Mouse (Mus musculus) left cerebral cortex, adult 18-20 months (tissue): ENCODE data around the gene Poc1a. TPM values are rescaled to one million over a fixed set of nuclear protein-coding genes. Genes with fewer than 3 reads are reported as not detected.

Source experiments
- DNase-seq, 2 experiments: peaks; one replicate each; pipeline ENCODE4 v3.0.0; 2021 to 2022; ENCODE audit warnings: low spot score in 2 of 2, mixed read lengths in 1 of 2
- long read RNA-seq, 2 experiments: library from polyadenylated mRNA; stranded (forward); transcript quantifications; one replicate each; pipeline ENCODE4 v2.0.0; 2021
- total RNA-seq, 2 experiments: library from RNA; stranded (reverse); gene quantifications; 2 replicates each; pipeline ENCODE4 v1.2.3; 2021

Gene Poc1a
- total RNA-seq = 10 to 100 TPM; 14.8 to 16.1 TPM
- long read RNA-seq, experiment 1, partial matches to known transcripts = 0 of 11 reads
- long read RNA-seq, experiment 1, other reads (novel, unspliced or antisense) = 4 of 11 reads
- long read RNA-seq, experiment 2, partial matches to known transcripts = 0 of 10 reads
- long read RNA-seq, experiment 2, other reads (novel, unspliced or antisense) = 5 of 10 reads

- DNase-seq = peak; percentile 90 to 91
These were observed at the start of gene Poc1a for GRCm38 (mm10) chr9:106280808-106281544. Gene Poc1a, plus strand, starts transcription at chr9:106281061.

- no peak for DNase-seq
These were observed 49.6 kb upstream of the Poc1a start for GRCm38 (mm10) chr9:106231220-106231619.

DNA sequence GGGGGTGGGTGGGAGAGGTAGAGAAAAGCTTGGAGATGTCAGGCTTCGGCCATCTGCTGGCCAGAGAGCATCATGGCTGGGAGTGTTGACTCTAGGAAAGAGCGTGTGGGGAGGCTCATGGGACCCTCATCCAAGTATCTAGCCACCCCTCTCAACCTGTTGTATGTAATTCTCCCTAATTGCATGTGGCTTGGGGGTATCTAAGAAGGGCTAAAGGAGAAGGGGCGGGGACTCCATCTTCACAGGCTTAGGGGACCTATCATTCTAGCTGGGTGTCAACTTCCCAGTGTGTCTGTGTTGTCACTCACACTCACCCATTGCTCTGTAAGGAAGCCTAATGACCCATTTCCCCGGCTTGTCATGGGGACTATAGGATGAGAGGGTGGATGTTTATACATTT is 49.0 kb upstream of the Poc1a start:
- DNase-seq = no peak

DNA sequence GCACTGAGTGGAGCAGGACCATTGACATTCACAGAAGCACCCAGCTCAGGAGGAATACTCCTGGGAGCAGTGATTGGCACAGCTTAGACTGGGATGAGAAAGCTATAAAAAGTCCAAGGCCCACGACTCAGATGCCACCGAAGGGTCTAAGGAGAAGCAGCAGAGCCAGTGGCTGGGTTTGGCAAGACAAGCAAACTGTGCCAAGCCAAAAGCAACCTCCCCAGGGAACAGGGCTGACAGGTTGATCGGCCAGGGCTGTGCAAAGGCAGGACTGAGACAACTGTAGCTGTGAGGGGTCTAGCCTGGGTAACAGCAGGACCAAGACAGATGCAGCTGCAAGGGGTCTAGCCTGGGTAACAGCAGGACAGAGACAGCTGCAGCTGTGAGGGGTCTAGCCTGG is 47.9 kb upstream of the Poc1a start:
- no peak for DNase-seq

DNA sequence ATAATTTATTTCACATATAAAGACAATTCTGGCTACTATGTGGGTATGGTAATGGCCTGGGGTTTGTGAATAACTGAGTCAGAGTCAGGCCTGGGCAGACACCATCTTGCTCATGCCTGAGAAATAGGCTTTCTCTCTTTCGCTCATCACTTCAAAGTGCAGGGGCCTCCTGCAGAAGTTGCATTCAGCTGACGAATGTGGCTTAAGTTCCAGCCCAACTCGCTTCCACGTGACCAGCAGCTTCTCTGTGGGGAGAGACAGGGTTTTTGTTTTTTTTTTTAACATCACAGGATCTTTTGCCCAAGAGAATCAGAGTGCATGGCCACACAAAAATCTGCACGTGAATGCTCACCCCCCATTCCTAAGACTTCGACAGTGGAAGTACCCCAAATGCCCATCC is 46.9 kb upstream of the Poc1a start:
- DNase-seq = no peak

DNA sequence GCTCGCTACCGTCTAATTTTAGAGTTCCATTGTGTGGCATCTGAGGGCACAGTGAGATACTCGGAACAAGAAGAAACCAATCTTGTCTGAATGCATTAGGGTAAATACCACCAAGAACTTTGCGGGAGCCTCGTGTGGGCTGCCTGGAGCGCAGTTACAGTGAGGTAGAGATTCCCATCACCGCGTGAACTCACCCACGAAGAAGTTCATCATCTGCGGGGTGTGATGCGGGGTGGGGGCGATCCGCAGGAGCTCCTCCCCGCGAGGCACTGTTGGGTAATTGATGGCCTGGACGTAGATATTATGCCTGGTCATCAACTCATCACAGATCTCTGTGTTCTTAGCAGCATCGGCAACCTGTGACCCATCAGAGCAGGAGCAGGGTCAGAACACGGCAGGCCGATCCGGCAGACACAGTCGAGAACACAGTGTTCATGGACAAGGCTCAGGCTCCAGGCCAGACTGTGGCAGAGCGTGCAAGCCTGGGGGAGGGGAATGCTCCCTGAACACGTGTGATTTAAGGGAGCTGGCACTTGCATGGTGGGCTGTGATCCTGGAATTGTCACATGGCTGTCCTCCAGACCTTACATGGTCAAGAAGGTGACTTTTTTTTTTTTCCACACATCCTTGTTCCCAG is 45.5 kb upstream of the Poc1a start:
- DNase-seq = no peak

DNA sequence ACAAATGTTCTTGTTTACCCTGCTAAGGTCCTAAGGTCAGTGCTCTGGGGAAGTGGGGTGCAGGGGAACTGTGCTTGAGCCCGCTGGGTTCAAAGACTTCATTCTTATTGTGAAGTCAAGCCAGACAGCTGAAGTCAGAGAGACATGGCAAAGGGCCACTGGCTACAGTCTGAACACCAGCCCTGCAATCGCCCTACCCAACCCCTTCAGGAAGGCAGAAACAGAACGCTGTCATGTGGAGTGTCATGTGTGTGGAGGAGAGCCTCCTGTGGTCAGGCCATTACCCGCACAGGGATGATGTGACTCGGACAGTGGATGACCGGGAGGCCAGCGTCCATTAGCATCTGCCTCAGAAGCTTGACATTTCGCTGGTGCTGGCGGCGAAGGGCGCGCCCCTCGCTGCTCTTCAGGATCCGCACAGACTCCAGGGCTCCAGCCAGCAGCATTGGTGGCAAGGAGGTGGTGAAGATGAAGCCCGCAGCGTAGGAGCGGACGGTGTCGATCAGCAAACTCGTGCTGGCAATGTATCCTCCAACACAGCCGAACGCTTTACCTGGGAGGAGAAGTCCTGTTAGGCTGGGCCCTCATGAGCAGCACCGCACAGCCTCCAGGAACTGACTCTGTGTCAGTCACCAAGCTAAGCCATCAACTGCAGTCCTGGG is 44.6 kb upstream of the Poc1a start:
- DNase-seq = no peak

DNA sequence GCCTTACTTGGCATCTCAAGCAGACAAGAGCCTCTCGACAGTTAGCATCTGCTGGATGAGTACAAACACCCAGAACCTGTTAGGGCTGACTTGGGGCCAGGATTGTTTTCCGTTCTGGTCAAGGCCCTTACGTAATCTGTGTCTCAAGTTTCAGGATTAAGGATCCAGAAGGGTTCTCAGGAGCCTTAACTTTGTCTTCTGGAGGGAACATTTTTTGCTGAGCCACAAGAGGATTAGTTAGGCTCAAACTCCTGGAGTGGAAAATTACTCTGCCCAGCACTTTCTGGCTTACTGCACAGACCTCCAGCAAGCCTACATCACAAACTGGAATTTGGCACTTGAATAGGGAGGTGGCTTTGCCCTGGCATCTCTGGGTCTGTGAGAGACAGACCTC is 44.0 kb upstream of the Poc1a start:
- DNase-seq = no peak

DNA sequence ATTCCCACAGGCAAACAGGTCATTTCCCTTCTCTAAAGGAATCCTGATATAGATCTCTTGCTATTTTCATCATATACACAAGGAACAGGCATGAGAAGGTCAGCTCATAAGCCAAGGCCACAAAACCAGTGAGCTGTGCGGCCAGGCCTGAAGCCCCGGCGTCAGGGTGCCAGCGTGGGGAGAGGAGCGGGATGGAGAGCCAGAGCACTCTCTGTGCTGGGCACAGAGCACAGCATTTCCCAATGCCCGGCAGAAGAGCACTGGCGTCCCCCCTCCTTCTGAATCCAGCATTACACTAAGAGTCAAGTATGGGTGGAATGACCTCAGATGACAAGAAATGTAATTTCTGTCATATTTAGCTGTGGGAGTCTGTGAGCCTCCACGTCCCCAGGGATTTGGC is 43.5 kb upstream of the Poc1a start:
- no peak for DNase-seq

DNA sequence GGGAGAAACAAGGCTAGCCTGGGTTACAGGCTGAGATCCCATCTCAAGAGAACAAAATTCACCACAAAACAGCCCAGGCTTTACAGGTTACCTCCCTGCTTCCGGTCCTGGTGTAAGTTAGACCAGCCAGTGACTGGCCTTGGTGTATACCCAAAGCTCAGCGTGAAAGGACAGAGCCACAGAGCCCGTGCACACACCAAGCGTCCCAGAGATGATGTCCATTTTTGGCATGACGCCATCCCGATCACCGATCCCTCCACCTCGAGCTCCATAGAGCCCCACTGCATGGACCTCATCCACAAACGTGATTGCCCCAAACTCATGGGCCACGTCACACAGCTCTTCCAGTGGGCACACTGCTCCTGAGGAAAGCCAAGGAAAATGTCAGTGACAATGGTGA is 43.0 kb upstream of the Poc1a start:
- no peak for DNase-seq

GRCm38 (mm10) chr9:106241541-106242164 is 39.2 kb upstream of the Poc1a start:
- no peak for DNase-seq

- DNase-seq = no peak
These were observed 37.9 kb upstream of the Poc1a start for GRCm38 (mm10) chr9:106242813-106243488.

GRCm38 (mm10) chr9:106249550-106249949 is 31.3 kb upstream of the Poc1a start:
- no peak for DNase-seq

DNA sequence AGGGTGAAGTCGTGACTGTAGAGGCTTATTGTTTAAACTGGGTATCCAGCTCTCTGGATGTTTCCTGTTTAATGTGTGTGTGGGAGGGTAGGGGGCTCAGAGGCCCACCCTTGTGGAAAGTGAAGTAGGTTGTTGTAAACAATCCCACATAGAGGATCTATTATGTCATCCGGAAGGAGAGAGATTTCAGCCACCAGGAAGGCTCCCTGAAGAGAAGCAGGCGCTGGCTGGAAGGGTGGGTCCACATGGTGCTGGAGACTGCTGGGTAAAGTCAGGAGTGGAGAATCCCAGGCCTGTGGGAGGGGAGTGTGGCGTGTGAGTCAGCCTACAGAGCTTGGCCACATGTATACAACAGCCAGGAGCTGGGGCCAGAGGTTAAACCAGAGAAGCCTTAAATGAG is 30.6 kb upstream of the Poc1a start:
- DNase-seq = no peak

DNA sequence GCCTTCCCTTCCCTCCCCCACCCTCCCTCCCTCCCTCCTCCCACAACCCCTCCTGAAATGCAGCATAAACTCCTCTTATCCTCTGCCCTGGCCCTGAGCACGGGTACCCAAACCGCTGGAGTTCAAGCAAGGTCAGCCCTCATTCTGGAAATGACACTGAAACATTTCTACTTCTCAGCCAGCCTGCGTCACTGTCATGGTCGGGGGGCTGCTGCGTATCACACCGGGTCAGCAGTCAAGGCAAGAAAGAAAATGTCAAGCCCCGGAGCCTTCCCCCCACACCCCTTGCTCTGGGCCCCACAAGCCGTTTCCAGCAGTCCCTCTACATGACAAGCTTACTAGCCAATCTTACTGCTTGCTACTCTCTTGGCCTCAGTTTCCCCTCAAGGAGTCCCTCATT is 29.8 kb upstream of the Poc1a start:
- DNase-seq = no peak

- DNase-seq = no peak
These were observed 26.9 kb upstream of the Poc1a start for GRCm38 (mm10) chr9:106254001-106254400.

DNA sequence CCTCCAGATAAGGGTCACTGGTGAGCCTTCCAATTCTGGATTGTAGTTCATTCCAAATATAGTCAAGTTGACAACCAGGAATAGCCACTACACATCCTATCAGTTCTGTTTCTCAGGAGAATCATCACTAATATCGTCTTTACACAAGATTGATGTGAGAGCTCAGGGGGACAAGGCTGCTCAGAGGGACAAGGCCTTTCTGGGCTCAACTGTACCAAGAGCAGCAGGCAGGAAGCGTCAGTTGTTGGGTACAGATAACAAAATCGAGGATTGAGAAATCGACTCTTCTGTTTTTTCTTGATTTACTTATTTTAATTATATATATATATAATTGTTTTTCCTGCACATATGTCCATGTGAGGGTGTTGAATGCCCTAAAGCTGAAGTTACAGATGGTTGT is 22.4 kb upstream of the Poc1a start:
- no peak for DNase-seq

DNA sequence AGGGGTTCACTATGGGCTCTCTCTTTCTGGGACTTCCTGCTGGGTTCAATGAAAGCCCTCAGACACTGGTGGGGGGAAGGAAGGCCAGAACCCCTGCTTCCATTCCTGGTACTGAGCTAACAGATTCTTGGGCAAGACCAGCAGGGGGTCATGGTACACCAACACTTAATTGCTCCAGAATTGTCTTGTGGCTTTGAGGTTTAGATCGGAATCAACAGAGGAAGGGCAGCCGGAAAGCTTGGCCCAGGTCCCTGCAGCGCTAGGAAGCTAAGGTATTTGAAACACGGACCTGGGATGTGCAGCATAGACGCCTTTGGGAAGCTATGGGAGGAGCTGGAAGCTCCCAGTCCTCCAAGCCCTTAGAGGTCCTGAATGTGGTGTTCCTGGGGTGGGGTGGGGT is 21.9 kb upstream of the Poc1a start:
- DNase-seq = no peak

DNA sequence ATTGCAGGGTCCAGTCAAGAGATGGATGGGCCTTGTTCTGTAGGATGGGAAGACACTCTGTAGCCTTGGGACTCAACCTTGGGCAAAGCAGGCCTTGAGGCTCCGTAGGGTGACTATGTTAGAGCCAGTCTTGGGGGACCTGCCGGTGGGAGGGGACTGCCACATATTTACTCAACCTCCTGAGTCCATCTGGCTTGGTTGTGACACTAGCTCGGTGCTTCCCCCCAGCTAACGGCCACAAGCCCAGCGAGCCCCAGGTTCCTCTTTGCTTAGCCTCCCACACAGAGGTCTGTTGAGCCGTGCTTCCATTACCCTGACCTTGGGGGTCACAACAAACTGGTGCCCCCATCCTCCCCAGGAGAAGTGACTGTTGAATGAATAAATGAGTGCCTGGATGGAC is 19.8 kb upstream of the Poc1a start:
- DNase-seq = no peak

DNA sequence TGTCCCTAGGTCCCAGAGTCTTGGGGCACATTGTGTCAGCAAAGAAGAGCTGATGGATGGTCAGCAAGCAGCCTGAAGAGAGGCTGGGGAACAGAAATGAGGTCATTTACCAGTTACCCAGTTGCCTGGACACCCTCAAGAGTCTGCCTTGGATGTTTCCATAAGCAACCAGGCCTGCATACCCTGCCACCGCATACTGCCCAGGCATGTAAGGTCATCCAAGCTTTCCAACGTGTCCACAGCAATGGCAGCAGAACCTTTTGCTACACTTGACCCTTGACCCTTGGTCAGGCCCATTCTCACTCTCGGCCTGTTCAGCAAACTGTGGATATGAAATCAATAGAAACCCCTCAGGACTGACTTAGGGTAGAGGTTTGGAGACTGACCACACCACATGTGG is 19.4 kb upstream of the Poc1a start:
- no peak for DNase-seq

DNA sequence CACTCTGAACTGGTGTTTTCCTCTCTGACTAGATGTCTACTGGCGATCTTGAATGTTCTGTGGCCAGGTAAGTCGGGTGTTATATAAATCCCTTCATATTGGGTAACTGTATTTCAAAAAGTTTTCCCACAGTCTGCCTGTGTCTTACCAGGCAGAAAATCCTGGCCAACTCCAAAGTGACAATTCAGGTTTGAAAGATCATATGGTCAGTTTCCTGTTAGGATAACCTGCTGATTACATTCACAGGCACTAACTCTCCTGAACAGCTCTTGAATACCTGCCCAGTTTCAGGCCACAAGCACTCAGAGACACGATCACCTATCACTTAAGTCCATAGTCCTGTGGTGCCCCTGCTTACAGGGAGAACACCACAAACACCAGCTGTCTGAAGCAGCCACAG is 18.8 kb upstream of the Poc1a start:
- no peak for DNase-seq
